Mouse (Mus musculus) layer of hippocampus, postnatal 36 days (tissue): ENCODE results near the gene Tmeff2. TPM values are rescaled to one million over a fixed set of nuclear protein-coding genes. Genes with fewer than 3 reads are reported as not detected.

Experiments used
- DNase-seq, 2 experiments: peaks; one replicate each; pipeline ENCODE4 v3.0.0; 2022
- total RNA-seq, 2 experiments: library from RNA; stranded (reverse); gene quantifications; 2 replicates each; pipeline ENCODE4 v1.2.3; 2021

Tmeff2 gene
- total RNA-seq, 2 experiments from 2014 or later: 58.6 to 63.5 TPM

DNA sequence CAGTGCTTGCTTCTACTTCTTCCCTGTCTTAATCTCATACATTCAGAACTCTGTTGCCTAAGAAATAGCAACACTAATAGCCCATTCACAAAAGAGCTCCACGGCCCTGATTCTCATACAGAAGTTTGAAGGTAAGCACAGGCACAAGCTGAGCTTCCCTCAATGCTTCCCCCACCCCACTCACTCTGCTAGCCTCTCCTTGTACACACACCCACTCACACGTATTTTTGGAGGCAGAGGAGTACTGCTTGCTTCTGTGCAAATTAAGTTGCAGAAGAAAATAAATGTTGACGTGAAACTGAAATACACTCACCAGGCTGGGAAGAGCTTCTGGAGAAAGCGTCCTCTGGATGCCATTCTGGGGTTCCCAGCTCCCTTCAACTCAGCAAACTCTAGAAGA, 80.1 kb downstream of the Tmeff2 start:
- DNase-seq: peak; percentile 18 to 22

DNA sequence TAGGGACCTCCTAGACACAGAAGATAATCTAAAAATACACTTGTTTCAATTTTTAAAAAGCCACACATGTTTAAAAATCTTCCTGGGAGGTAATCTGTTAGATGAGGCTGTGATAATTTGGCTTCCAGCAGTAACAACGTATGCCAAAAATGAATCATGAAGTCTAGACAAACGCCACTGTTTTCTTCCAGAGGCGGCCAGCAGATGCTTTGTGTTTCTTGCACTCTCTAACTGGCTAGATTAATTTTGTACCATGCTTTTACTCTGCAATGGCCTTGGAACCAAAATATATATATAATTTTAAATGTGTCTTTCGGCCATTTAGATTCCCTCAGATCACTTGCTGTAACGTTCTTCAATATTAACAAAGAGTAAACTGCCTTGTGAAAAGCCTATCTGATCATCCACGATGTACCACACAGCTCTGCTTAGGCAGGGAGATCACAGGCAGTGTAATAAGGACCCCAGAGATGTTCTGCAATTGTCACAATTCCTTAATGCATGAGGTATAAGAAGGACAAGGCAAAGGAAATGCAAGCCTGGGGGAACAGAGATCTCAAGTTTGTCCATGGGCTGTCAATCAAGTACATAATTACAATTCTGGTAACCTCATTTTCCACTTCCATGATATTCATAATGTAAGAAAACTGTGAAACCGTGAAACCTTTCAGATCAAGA, 80.8 kb downstream of the Tmeff2 start:
- DNase-seq: no peak

DNA sequence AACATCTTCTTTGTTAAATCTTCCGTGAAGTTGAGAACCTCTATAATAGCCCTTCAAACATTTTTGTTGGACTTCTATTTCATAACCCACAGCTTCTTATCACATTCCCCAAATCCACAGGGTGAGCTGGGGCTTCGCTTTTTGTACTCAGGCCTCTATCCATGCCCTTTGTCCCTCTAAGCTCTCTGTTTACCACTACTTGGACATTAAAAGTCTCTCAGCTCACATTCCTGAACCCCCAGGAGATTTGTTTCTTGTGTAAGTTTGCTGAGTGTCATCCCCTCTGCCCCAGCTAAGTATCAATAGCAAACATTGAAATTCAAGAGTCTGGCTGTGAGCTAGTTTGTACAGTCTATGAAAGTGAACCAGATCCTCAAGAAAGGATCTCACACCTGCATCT, 90.2 kb downstream of the Tmeff2 start:
- DNase-seq: no peak

DNA sequence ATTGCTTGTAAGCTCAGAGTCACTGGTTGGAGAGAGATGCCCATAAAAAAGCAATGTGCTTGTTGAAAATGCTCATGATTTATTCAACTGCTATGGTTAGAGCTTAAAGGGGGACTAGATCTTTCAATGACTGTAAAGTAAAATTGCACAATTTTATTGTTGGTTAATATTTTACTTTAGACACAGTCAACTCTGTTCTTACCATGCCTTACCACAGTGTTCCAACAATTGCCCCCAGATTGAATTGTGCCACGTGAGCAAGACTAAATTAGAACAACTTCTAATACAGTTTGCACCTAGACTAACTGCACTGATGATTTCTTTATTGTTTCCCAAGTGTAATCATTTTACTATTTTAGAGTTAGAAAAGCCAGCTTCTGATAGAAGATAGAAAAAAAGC, 94.1 kb downstream of the Tmeff2 start:
- no peak for DNase-seq

DNA sequence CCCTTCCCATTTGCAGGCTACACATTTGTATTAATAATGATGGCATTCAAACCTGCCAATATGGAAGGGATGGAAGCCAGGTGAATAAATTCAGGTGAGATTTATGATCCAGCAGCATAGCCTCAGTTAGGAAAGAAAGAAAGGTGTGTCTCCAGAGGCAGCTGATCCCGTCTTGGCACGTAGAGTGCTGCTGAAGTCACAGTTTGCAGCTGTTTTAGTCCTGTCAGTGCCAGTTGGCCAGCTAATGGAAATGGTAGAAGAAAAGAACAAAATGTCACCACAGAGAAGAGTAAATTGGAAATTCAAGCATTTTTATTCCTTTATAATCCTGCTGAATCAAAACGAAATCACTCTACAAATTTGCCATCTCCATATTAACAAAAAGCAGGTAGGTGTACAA, 99.3 kb downstream of the Tmeff2 start:
- DNase-seq: no peak

DNA sequence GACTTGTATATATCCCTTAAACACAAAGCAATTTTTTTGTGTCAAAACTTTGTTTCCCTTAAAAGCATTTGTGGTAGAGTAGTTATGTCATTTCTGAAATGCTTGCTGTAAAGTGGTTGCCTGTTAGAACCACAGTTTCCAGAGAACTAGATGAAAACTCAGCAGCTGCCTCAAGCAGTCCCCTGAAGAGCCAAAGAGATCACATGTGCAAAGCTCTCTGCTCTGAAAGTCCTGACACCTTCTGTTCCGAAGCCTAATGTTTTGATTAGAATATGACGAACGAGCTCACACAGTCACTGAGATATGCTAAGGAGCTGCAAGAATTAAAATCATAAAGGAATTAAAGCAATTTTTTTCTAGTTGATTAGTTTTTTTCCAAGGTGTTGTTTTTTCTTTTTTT, 107.9 kb downstream of the Tmeff2 start:
- DNase-seq: no peak

DNA sequence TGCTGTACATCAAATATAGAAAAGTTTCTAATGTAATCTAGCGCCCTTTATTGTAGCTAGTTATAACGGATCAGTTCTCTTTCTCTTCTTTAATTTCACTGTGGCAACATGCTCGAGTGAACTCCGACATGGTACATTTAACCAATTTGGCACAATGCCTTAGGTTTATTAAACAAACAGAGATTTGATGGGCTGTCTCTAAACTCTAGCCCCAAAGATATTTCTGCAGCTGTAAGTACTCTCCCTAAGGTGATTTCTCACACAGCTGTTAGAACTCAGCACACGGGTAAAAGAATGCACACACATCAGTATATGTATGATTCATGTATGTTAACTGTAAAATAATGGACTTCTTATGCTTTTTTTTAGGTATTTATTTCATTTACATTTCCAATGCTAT, 139.8 kb downstream of the Tmeff2 start:
- no peak for DNase-seq

DNA sequence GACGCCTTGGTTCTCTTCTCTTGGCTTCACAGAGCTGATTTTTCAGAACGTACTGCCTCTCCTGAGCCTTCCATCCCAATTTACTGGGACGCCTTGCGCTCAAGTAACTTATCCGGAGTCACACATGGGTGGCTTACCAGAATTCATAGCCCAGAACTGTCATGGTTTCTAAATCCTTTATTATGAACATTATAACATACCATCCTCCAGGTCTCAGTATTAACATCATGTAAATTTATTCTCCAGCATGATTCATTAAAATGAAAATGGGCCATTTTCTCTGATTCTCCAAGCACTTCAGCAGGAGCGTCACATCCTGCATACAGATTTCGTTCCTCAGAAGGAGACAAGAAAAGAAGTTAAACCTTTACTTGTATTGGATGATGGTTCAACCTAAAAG, 144.4 kb downstream of the Tmeff2 start:
- no peak for DNase-seq

DNA sequence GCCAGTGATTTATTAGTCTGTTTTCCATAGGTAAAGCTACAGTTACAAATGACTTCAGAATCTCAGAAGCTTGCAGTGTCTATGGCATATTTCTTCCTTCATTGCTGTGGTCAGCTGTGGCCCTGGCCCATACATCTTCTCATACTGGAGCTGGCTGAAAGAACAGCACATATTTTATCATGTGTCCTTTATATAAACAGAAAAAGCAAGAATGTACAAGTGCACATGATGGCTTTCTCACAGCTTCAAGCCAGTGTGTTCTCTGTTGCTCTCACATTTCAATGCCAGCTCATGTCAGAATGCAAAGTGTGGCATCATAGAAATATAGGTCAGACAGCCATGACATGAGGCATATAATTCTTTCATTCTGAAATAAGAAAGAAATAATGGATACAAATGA, 164.1 kb downstream of the Tmeff2 start:
- no peak for DNase-seq

DNA sequence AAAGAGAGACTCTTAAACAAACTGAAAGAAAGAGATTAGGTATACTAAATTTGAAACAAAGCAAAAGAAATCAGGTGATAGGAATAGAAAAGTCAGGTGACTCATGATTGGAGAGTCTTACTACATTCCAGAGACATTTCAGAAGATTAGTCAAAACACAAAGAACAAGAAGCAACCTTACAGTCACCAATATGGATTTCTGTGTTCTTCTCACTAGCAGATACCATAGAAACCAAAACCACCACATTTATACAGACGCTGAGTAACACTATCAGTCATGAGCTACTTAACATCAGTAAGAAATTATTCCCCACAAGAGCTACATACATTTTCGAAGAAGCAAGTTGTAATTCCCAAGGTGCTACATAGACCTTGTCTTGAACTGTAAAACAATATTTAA, 165.2 kb downstream of the Tmeff2 start:
- DNase-seq: no peak

DNA sequence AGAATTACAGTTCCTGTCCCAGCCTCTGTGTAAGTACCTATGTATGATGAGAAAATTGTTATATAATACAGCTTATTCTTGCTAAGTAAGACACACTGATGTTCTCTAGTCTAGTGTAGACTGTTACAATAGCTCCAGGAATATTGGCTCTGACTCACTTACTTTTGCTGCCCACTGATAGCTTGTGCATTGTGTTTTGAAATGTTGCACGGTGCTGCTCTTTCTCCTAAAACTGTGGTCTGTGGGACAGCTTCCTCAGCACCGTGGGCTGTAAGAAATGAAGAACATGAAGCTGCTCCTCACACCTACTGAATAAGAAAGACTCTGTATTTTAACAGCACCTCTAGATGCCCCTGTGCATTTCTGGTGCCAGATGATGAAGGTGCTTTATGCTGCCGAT, 168.4 kb downstream of the Tmeff2 start:
- no peak for DNase-seq

DNA sequence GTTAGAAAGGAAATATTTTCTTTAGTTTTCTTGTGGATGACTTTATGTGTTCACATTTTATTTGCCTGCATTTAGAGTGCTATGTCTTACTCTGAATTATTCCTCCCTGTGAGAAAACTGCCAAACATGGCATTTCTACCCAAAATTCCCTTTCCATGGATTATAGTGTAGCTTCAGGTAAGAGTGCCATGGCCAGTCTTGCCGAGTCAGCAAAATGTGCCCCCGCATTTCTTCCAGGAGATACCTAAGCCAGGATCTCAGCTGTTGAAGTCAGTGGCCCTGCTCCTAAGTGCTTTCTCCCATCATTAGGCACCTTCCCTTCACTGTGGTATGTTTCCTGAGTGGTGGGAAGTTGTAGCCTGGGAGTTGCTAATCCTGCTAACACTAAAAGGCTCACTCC, 168.8 kb downstream of the Tmeff2 start:
- no peak for DNase-seq

DNA sequence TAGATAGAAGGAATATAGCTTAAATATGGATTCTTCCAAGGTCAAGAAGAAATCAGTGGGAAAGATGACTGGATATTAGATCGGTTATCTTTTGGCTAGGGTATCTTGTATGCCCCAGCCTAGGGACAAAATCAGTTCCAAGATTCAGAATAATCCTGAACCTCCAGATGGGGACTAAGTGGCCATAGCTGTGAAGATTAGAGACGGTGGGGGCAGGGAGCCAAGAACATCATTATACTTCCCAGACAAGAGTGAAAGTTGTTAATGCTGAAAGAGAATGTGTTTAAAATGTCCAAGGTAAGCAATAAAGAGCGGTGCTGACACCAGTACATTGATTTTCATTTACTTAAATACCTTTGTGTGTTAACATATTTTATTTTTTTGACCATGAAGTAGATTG, 173.6 kb downstream of the Tmeff2 start:
- no peak for DNase-seq

DNA sequence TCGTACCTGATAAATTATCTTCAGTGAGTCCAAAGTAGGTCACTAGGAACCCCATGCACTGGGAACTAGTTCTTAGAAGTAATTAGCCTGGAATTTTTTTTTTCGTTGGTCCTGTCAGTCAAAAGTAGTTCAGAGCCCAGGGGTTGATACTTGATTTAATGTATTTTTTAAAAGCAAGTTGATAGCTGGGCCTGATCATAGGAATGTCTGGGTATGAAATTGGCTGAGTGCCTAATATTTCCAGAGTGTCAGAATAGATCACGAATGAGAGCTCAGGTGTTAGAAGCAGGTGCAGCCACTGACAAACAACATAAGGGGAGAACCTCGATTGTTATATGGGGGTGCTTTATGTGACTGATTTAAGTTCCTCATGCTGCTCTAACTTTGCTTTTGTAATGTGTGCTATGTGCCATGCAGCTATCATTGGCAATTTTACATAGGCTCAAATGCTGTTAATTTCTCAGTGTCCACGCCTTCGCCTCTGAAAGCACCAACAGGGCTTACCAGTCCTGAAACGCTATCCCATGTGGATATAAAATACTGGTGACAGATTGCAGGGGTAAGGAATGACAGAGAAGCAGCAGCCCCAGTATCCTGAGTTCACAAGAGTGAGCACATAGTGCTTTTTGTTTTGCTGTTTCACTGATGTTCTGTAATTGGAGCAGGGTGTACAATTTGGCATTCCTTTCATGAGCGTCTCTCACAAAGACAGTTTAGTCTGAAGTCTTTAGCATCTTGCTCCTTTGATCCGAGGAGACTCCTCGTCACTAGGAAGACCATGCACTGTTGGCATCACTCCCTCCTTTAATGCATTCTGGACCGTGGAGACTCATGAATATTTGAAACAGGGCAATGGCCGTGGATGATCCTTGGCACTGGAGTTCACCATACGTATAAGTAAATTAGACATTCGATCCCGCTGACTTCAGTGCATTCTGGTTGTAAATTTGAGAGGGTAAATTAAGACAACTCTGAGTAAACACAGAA, 175.6 kb downstream of the Tmeff2 start:
- DNase-seq: no peak

DNA sequence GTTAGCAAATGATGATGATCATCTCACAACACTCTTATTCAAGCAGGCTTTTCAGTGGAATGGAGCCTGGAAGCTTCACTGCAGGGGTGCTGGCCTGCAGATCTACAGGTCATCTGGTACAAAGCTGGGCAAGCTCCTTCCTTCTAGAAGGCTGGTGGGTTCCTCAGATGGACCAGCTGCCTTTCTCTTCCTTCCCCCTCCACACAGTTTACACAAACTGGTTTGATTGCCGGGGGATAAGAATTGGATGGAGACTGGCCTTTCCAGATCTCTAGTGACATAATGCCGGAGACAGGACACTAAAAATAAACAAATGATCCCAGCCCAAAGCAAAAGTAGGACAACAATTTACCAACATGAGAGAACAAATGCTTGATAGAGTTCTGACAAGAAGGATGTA, 188.5 kb downstream of the Tmeff2 start:
- DNase-seq: no peak

DNA sequence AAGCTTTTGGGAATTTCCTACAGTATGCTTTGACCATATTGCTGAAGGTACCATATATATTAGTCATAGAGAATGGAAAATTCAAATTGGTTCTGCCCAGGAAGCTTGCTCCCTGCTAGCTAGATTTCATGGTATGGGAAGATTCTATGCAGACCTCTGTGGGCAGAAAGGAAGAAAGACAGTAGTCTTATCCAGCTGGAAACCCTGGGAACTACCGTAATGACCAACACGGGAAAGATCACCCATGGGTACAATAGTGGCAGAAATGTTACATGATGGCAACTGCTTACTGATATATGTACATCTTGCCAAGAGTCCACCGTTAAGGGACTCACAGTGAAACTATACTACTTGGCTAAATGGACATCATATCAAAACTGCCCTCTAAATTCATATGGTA, 189.4 kb downstream of the Tmeff2 start:
- no peak for DNase-seq

DNA sequence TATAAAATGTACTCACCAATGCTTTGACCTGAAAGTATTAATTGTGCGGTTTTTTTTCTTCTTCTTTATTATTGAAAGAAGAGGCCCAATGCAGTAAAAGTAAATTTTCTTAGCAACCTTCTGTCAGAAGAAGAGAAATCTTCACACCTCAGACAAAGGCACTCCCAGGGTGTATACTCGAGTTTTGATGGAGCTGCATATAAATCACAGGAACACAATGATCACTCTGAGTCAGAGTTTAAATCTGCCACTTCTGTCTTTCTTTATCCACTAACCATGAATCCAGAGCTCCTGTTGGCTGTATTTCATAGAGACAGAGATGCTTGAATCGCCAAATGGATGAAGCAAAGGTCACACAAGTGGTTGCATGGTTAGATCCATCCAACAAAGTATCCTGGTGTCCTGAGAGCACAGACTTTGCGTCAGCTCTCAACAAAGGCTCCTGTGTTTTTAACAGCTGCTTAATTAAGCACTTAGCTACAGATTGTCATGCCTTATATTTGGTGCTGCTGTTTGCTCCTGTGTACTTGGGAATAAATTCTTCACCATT, 189.8 kb downstream of the Tmeff2 start:
- DNase-seq: no peak

DNA sequence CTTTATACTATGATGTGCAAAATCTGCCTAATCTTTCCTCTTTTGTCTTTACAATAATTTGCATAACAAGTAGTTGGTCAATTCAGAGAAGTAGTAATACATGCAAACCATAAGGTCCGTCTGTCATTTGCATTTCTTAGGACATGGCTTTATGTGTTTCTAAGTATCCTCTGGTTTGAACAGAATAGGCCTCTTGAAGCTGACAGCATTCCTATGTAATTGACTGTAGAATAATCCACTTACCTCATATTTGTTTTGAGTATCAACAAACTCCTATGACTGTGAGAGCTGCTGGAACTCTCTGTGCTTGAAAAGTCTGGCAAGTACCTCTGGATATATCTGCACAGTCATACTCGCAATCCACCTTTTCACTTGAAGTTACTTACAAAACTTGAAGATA, 194.3 kb downstream of the Tmeff2 start:
- DNase-seq: no peak

DNA sequence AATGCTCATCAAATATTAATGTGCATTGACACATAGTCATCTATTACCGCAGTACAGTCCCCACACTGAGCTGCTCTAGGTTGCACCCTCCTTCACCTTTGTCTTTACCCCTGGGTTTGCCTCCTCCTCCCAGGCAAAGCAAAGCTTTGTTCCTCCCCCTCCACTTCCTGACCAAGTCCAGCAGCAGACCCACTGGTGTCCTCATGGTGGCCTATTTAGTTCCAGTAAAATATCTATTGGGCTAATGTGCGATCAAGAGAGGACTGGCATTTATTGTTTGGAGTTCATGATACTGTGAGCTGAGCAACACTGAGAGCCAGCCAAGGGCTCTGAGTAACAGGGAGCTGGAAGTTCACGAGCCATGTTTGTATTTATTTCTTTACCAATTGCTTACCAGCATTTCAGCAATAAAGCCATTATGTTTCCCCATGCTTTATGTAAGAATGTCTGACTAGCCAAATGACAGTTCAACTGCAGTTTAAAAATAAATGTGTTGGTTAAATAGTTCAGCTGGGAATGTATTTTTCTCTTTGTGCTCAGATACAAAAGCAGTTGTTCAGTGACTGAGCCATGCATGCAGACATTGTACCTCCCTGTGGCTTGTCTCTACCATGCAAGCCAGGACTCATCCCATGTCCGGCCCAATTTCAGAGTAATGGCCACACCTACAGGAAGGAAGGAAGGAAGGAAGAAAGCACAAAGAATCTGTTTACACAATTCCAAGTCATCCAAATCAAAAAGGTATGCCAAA, 196.6 kb downstream of the Tmeff2 start:
- DNase-seq: no peak

DNA sequence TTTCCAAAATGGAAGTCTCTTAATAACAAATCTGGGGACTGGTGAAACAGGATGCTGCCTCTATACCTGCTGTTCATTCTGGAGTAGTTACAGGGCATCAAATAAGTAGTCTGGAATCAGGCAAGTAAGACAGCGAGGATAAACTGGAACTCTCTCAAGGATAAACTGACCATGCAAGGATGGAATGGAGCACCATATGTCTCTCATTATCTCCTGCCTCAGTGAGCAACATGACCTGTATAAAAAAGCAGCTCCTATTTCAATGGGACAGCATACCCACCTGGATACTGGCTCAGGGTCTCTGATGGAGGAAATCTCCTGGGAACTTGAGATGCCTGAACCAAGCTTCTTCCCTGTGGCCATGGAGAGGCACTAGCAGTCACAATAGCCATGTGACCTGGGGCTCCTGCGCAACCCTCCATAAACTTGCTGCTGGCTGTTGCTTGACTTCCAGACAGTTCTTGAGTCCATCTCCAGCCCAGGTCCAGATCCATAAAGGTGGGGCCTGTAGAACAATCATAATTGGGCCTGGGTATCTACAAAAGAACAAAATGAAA, 200.7 kb downstream of the Tmeff2 start:
- no peak for DNase-seq

DNA sequence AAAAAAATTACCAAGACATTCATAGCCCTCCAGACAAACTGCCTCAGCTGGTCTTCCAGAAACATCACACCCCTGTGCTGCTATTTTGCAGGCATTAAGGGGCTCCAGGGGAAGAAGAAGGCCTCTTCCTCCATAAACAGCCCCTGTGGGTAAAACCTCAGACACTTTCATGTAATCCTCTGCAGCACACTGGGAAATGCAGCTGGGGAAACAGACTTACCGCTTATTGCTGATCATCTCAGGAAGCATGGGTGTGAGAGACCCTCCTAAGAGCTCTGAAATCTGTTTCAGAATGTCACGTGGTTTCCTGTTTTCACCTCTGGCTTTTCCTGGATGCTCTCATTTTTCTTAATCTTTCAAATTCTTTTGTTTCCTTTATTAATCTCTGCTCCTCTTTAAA, 204.3 kb downstream of the Tmeff2 start:
- DNase-seq: no peak

DNA sequence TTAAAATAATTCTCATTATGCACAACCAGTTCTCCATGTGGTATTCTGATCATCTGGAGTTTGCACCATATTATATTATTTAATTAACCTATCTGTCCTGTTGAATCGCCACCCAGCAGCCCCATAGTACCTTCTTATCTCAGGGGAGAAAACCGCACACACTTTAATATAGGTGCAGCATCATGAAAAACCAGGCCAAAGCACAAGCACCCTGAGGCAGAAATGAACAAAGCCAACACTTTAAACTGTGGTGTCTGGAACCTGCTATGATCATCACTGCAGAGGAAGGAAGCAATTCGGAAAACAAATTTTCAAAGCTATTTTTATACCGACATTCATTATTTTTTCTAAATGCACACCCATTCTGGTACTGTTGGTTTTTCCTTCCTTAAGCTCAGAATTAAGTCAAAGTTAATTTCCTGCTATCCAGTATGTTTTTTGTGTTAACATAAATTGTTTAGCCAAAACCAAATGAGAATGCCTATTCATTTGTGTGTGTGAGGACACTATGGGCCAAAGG, 206.0 kb downstream of the Tmeff2 start:
- DNase-seq: no peak
